Mouse (Mus musculus) forebrain, embryonic 13.5 days (tissue): ENCODE data around the gene Tbx19. TPM values are rescaled to one million over a fixed set of nuclear protein-coding genes. Genes with fewer than 3 reads are reported as not detected.
A peak's percentile ranks its signal among the peaks of the same experiment; 100 is the strongest.

ENCODE experiments used
- ATAC-seq: fragments of 200-750 bp; cut with Nextera tagmentation; 2 replicates; pipeline ENCODE4 v1.8.0; 2017
- H3K27ac ChIP-seq: fragments of 300-500 bp; sonication (generic); 2 replicates; pipeline ENCODE4 v1.5.1; 2015; ENCODE audit warnings: inconsistent platforms, mild to moderate bottlenecking, moderate library complexity
- H3K27me3 ChIP-seq: fragments of 300-500 bp; sonication (generic); 2 replicates; pipeline ENCODE4 v1.6.1; 2015; ENCODE audit warnings: mild to moderate bottlenecking, inconsistent platforms
- H3K36me3 ChIP-seq: fragments of 300-500 bp; sonication (generic); 2 replicates; pipeline ENCODE4 v1.6.1; 2015; ENCODE audit warnings: mild to moderate bottlenecking, inconsistent platforms; ENCODE audit not compliant: poor library complexity, severe bottlenecking
- H3K4me1 ChIP-seq: fragments of 300-500 bp; sonication (generic); 2 replicates; pipeline ENCODE4 v1.6.1; 2015; ENCODE audit warnings: inconsistent platforms
- H3K4me2 ChIP-seq: fragments of 300-500 bp; sonication (generic); 2 replicates; pipeline ENCODE4 v1.6.1; 2015; ENCODE audit warnings: inconsistent platforms, mild to moderate bottlenecking, moderate library complexity
- H3K4me3 ChIP-seq: fragments of 300-500 bp; sonication (generic); 2 replicates; pipeline ENCODE4 v1.5.1; 2015; ENCODE audit warnings: mild to moderate bottlenecking, inconsistent platforms
- H3K9ac ChIP-seq: fragments of 300-500 bp; sonication (generic); 2 replicates; pipeline ENCODE4 v1.6.1; 2015; ENCODE audit warnings: mild to moderate bottlenecking, inconsistent platforms
- H3K9me3 ChIP-seq: fragments of 300-500 bp; sonication (generic); replicated peaks from 2 replicates; pipeline ENCODE4 v1.6.1; 2016; ENCODE audit warnings: inconsistent platforms
- WGBS: fragments of 180-500 bp; shearing (Covaris S2); methylation state at CpG from one replicate; pipeline ENCODE4 v1.1.7; 2015; 5-methylcytosine and 5-hydroxymethylcytosine counted together
- polyA plus RNA-seq: library from polyadenylated mRNA; unstranded; fragments of >200 nt; fragmentation: Nextera tagmentation; extraction: Ambion mirVana; gene quantifications from 2 replicates; pipeline ENCODE4 v1.2.1, GENCODE M21; 2015

The Tbx19 gene
- polyA plus RNA-seq, 1 experiment from 2014 or later, result 0.10 TPM

- no peak overlapping the region for H3K4me2 ChIP-seq
- H3K27me3 ChIP-seq, result no peaks in the 10 kb centered on the region
- 51% methylated on average over 5 of the region's 5 CpGs for WGBS
- H3K27ac ChIP-seq, result no peak overlapping the region
- no peak overlapping the region for H3K4me3 ChIP-seq
- ATAC-seq, result no peak
- H3K9me3 ChIP-seq, result no peaks in the 10 kb centered on the region
- peaks cover 6% of the 10 kb centered on the region for H3K4me1 ChIP-seq
- no peak overlapping the region for H3K9ac ChIP-seq
- H3K36me3 ChIP-seq, result no peaks in the 10 kb centered on the region
Observed at GRCm38 (mm10) chr1:165108477-165108876, 52.1 kb downstream of the Tbx19 start.

- Histone ChIP-seq H3K4me2 (no peak overlapping the region), H3K9ac (no peak overlapping the region), H3K9me3 (no peaks in the 10 kb centered on the region), H3K36me3 (no peaks in the 10 kb centered on the region), H3K27me3 (no peaks in the 10 kb centered on the region), H3K27ac (no peak overlapping the region), H3K4me3 (no peak overlapping the region), H3K4me1 (peaks cover 6% of the 10 kb centered on the region)
- no peak for ATAC-seq
- 63% methylated on average over 2 of the region's 2 CpGs for WGBS
Observed at GRCm38 (mm10) chr1:165106011-165106385, 54.6 kb downstream of the Tbx19 start.

GRCm38 (mm10) chr1:165105270-165106010 is 55.1 kb downstream of the Tbx19 start:
- Histone ChIP-seq H3K9ac (no peak overlapping the region), H3K4me1 (peaks cover 2% of the 10 kb centered on the region), H3K27me3 (no peaks in the 10 kb centered on the region), H3K9me3 (no peaks in the 10 kb centered on the region), H3K4me3 (no peak overlapping the region), H3K36me3 (no peaks in the 10 kb centered on the region), H3K27ac (no peak overlapping the region), H3K4me2 (no peak overlapping the region)
- ATAC-seq, result no peak
- 81% methylated on average over 9 of the region's 9 CpGs for WGBS

DNA sequence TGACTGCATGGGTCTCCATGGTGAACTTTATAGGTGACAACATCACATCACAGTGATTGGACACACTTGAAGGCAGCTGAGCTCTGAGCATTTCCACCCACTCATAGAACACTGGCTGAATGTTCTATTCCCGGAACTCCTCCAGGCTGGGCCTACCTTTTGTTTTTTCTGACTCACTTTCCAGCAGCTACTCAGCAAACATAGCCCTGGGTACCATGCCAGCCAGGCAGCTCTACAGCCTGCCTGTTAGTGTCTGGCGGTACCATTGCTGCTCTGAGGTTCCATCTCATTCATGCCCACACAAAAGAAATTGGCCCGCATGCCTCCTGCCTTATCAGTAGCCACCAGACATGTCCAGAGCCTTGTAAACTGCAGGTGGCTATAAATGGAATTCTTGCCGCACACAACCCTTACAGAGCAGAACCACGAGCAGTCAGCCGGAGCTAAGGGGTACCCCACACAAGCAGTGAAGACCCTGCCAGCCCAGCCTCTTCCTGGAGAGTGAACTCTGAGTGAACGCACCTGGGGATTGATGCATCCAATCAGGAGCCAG is 55.8 kb downstream of the Tbx19 start:
- H3K27me3 ChIP-seq, result no peaks in the 10 kb centered on the region
- H3K9me3 ChIP-seq, result no peaks in the 10 kb centered on the region
- H3K27ac ChIP-seq, result no peak overlapping the region
- no peaks in the 10 kb centered on the region for H3K36me3 ChIP-seq
- no peak for ATAC-seq
- WGBS, result 76% methylated on average over 7 of the region's 7 CpGs
- H3K9ac ChIP-seq, result no peak overlapping the region
- H3K4me3 ChIP-seq, result no peak overlapping the region
- H3K4me1 ChIP-seq, result no peaks in the 10 kb centered on the region
- no peak overlapping the region for H3K4me2 ChIP-seq

DNA sequence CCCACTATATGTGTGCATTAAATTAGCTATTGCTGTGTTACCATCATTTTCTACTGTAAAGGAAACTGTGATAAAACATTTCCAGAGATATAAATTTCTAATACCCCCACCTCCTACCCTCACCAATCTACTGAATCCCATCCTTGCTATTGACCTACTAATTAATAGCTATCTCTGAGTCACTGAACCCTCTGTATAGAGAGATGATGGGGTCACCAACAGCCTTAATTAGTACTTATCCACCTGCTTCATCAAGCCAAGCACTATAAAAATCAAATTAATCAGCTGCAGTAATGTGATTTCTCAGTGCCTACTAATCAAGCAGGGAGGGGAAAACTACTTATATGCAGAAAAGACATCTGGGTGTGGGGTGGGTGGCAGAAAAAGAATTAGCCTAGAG is 61.0 kb downstream of the Tbx19 start:
- no peak overlapping the region for H3K4me3 ChIP-seq
- H3K9me3 ChIP-seq, result no peaks in the 10 kb centered on the region
- H3K27ac ChIP-seq, result no peak overlapping the region
- no peak overlapping the region for H3K4me2 ChIP-seq
- no peaks in the 10 kb centered on the region for H3K27me3 ChIP-seq
- peak; percentile 39 for ATAC-seq
- no peak overlapping the region for H3K9ac ChIP-seq
- peaks cover 8% of the 10 kb centered on the region for H3K4me1 ChIP-seq
- H3K36me3 ChIP-seq, result no peaks in the 10 kb centered on the region

DNA sequence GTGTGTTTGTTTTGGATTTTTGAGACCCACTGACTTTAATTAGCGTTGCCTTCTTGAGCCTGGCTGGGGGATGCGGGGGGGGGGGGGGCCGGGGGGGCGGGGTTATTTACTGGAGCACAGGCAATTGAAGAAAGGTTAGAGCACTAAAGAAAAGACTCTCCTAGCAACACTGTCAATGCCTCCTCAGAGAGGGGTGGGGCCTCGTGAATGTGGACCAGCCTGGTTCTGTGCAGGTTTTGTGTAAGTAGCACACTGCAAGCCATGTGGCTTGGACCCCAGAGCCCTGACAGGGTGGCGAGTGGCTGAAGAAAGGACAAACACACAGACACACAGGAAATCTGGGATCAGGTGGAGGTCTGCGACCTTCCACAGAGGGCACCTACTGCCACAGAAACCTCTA is 65.7 kb downstream of the Tbx19 start:
- WGBS, result 13% methylated on average over 7 of the region's 7 CpGs
- H3K9me3 ChIP-seq, result no peaks in the 10 kb centered on the region
- no peak overlapping the region for H3K27ac ChIP-seq
- H3K27me3 ChIP-seq, result no peaks in the 10 kb centered on the region
- no peak overlapping the region for H3K9ac ChIP-seq
- no peak overlapping the region for H3K4me3 ChIP-seq
- no peaks in the 10 kb centered on the region for H3K36me3 ChIP-seq
- H3K4me1 ChIP-seq, result peaks cover 14% of the 10 kb centered on the region
- no peak overlapping the region for H3K4me2 ChIP-seq
- ATAC-seq, result peak; percentile 39; the same call in 1 of the 2 replicates

GRCm38 (mm10) chr1:165091721-165092120 is 68.9 kb downstream of the Tbx19 start:
- H3K27ac ChIP-seq, result no peak overlapping the region; the same call in 1 of the 2 replicates
- no peaks in the 10 kb centered on the region for H3K27me3 ChIP-seq
- peaks cover 14% of the 10 kb centered on the region for H3K4me1 ChIP-seq
- H3K4me3 ChIP-seq, result peak overlapping the region; percentile 26
- H3K36me3 ChIP-seq, result no peaks in the 10 kb centered on the region
- 8% methylated on average over 15 of the region's 15 CpGs for WGBS
- H3K9me3 ChIP-seq, result no peaks in the 10 kb centered on the region
- peak overlapping the region; percentile 58 for H3K4me2 ChIP-seq
- H3K9ac ChIP-seq, result no peak overlapping the region
- peak; percentile 93 for ATAC-seq

- ATAC-seq, result no peak
- H3K36me3 ChIP-seq, result no peaks in the 10 kb centered on the region
- 87% methylated on average over 3 of the region's 3 CpGs for WGBS
- no peaks in the 10 kb centered on the region for H3K9me3 ChIP-seq
- no peak overlapping the region for H3K9ac ChIP-seq
- H3K27me3 ChIP-seq, result no peaks in the 10 kb centered on the region
- H3K4me3 ChIP-seq, result no peak overlapping the region
- no peak overlapping the region for H3K4me2 ChIP-seq
- H3K4me1 ChIP-seq, result peaks cover 6% of the 10 kb centered on the region
- no peak overlapping the region for H3K27ac ChIP-seq
Observed at GRCm38 (mm10) chr1:165089556-165089955, 71.0 kb downstream of the Tbx19 start.

Other genes with a start within 250 kb of the Tbx19 start
- not detected in 2 replicates for gene Xcl1, start 225.2 kb downstream of the Tbx19 start, polyA plus RNA-seq
- gene Sft2d2, start 33.7 kb upstream of the Tbx19 start, polyA plus RNA-seq, result 6.2 and 6.9 TPM in 2 replicates
- gene Tiprl, start 76.2 kb upstream of the Tbx19 start, polyA plus RNA-seq, result 125 and 136 TPM in 2 replicates
- 3.5 and 4.1 TPM in 2 replicates for gene Gpr161, start 135.0 kb upstream of the Tbx19 start, polyA plus RNA-seq